Mouse (Mus musculus) cortical plate, adult 2 months (tissue): ENCODE results near the gene Serpinf2.

Experiments used
- CTCF ChIP-seq: fragments of 200-500 bp; IDR thresholded peaks from 2 replicates; pipeline ENCODE4 v1.5.1; 2011; ENCODE audit warnings: mild to moderate bottlenecking, control low read depth, low read length; ENCODE audit not compliant: insufficient read depth; ENCODE audit errors: extremely low read depth
- POLR2A ChIP-seq: fragments of 200-500 bp; IDR thresholded peaks from 2 replicates; pipeline ENCODE4 v1.6.1; 2011; ENCODE audit warnings: mild to moderate bottlenecking, low read length, control low read depth; ENCODE audit not compliant: insufficient read depth; ENCODE audit errors: extremely low read depth

GRCm38 (mm10) chr11:75450936-75451335 is 11.5 kb upstream of the Serpinf2 start:
- TF ChIP-seq POLR2A (no peak), CTCF (no peak)
